ENCODE assay signal across 9 mouse cellular contexts in genomic region chr9:67418092-67418491, GRCm38 (mm10).
DNase-seq lines count a peak whose midpoint lies in the region; ATAC-seq lines count a peak whose summit lies in the region.
"Had no signal": no experiment of that assay in that cellular context is flagged by ENCODE, and none has a peak within 500 bp of the region (broad histone marks: within the 10 kb centered on the region; RNA-seq: fewer than 3 reads in every experiment).

No protein-coding gene starts in this region.

- H3K27me3 ChIP-seq in hindbrain, embryonic 10.5 days (ENCODE audit: insufficient read depth, poor library complexity, severe bottlenecking) = no peaks in the 10 kb centered on the region
- H3K27me3 ChIP-seq in hindbrain, embryonic 11.5 days (ENCODE audit: control insufficient read depth, insufficient read depth, low read length) = no peaks in the 10 kb centered on the region
- no peaks in the 10 kb centered on the region for H3K27me3 ChIP-seq in embryonic facial prominence, embryonic 10.5 days (replicated peaks; ENCODE audit: low read depth, poor library complexity, severe bottlenecking)
- no peaks in the 10 kb centered on the region for H3K27me3 ChIP-seq in neural tube, embryonic 15.5 days (replicated peaks)
- H3K27me3 ChIP-seq: megakaryocyte, embryonic 14.5 days had no signal

- 70% methylated on average over 6 of the region's 6 CpGs for WGBS in hindbrain, embryonic 10.5 days
- WGBS in hindbrain, embryonic 11.5 days = 62% methylated on average over 6 of the region's 6 CpGs
- WGBS in embryonic facial prominence, embryonic 10.5 days = 53% methylated on average over 6 of the region's 6 CpGs
- WGBS in neural tube, embryonic 15.5 days = 61% methylated on average over 6 of the region's 6 CpGs

- H3K4me1 ChIP-seq in hindbrain, embryonic 10.5 days (replicated peaks) = peaks cover 15% of the 10 kb centered on the region; the same call in 1 of the 2 replicates
- H3K4me1 ChIP-seq in hindbrain, embryonic 11.5 days (replicated peaks; ENCODE audit: control insufficient read depth, insufficient read depth, low read length) = no peaks in the 10 kb centered on the region
- peaks cover 24% of the 10 kb centered on the region for H3K4me1 ChIP-seq in embryonic facial prominence, embryonic 10.5 days
- peaks cover 22% of the 10 kb centered on the region for H3K4me1 ChIP-seq in neural tube, embryonic 15.5 days
- H3K4me1 ChIP-seq: megakaryocyte, embryonic 14.5 days had no signal

- 0 out of 2 replicates have a peak overlapping the region, but pooled peaks have one; percentile 12 for H3K27ac ChIP-seq in hindbrain, embryonic 10.5 days
- no peak overlapping the region for H3K27ac ChIP-seq in hindbrain, embryonic 11.5 days (ENCODE audit: low read depth, low read length)
- peak overlapping the region; percentile 55 for H3K27ac ChIP-seq in embryonic facial prominence, embryonic 10.5 days (replicated peaks)
- peak overlapping the region; percentile 45 for H3K27ac ChIP-seq in neural tube, embryonic 15.5 days (replicated peaks)

- no peaks in the 10 kb centered on the region for H3K36me3 ChIP-seq in hindbrain, embryonic 10.5 days
- H3K36me3 ChIP-seq in hindbrain, embryonic 11.5 days (ENCODE audit: control insufficient read depth, insufficient read depth, low read length) = no peaks in the 10 kb centered on the region
- H3K36me3 ChIP-seq in embryonic facial prominence, embryonic 10.5 days (replicated peaks) = no peaks in the 10 kb centered on the region
- H3K36me3 ChIP-seq in neural tube, embryonic 15.5 days = no peaks in the 10 kb centered on the region

- no peak for ATAC-seq in hindbrain, embryonic 11.5 days (ENCODE audit: low FRiP score)
- no peak for ATAC-seq in neural tube, embryonic 15.5 days (ENCODE audit: low FRiP score)

- no peak overlapping the region for H3K4me3 ChIP-seq in hindbrain, embryonic 10.5 days
- no peak overlapping the region for H3K4me3 ChIP-seq in hindbrain, embryonic 11.5 days (ENCODE audit: low read depth, low read length)
- no peak overlapping the region for H3K4me3 ChIP-seq in embryonic facial prominence, embryonic 10.5 days
- H3K4me3 ChIP-seq in neural tube, embryonic 15.5 days (replicated peaks) = no peak overlapping the region
- H3K4me3 ChIP-seq: megakaryocyte, embryonic 14.5 days had no signal

- H3K9ac ChIP-seq in hindbrain, embryonic 11.5 days (ENCODE audit: low read depth, low read length) = no peak overlapping the region
- no peak overlapping the region for H3K9ac ChIP-seq in neural tube, embryonic 15.5 days (replicated peaks)

- H3K4me2 ChIP-seq in hindbrain, embryonic 11.5 days (replicated peaks; ENCODE audit: low read depth, low read length) = no peak overlapping the region
- no peak overlapping the region for H3K4me2 ChIP-seq in neural tube, embryonic 15.5 days

- 0 out of 2 replicates have a peak, but pooled peaks cover 3% of the 10 kb centered on the region for H3K9me3 ChIP-seq in hindbrain, embryonic 10.5 days
- H3K9me3 ChIP-seq in hindbrain, embryonic 11.5 days (ENCODE audit: control insufficient read depth, low read length) = no peaks in the 10 kb centered on the region
- H3K9me3 ChIP-seq in embryonic facial prominence, embryonic 10.5 days = 0 out of 2 replicates have a peak, but pooled peaks cover 3% of the 10 kb centered on the region
- H3K9me3 ChIP-seq in neural tube, embryonic 15.5 days (replicated peaks) = no peaks in the 10 kb centered on the region

- peak; percentile 23 for DNase-seq in hindbrain, embryonic 10.5 days (ENCODE audit: low spot score)
- no peak for DNase-seq in hindbrain, embryonic 11.5 days (ENCODE audit: low spot score)
- peak; percentile 65 for DNase-seq in embryonic facial prominence, embryonic 10.5 days (ENCODE audit: low spot score)
- DNase-seq in layer of hippocampus, adult 11-12 months (ENCODE audit: low spot score) = peak; percentile 62
- DNase-seq in heart, adult 18-20 months = no peak
- no peak for DNase-seq in adrenal gland, adult 18-20 months (ENCODE audit: low spot score in 2 of 2)
- no peak for DNase-seq in thymus, adult 18-20 months

Comparison
In these comparisons a context has a peak if more than half of its experiments do, and no peak if none do; other contexts are left out.
1. DNase-seq: peak in hindbrain, embryonic 10.5 days (single experiment), embryonic facial prominence, embryonic 10.5 days (single experiment) and layer of hippocampus, adult 11-12 months (single experiment); none in hindbrain, embryonic 11.5 days (single experiment), heart, adult 18-20 months (0 of 2), adrenal gland, adult 18-20 months (0 of 2) and thymus, adult 18-20 months (0 of 2).